Mouse (Mus musculus): ENCODE results near the gene Fut1. TPM values are rescaled to one million over a fixed set of nuclear protein-coding genes. Genes with fewer than 3 reads are reported as not detected.

The Fut1 gene
- polyA plus RNA-seq, 1 experiment = 0.15 TPM

DNA sequence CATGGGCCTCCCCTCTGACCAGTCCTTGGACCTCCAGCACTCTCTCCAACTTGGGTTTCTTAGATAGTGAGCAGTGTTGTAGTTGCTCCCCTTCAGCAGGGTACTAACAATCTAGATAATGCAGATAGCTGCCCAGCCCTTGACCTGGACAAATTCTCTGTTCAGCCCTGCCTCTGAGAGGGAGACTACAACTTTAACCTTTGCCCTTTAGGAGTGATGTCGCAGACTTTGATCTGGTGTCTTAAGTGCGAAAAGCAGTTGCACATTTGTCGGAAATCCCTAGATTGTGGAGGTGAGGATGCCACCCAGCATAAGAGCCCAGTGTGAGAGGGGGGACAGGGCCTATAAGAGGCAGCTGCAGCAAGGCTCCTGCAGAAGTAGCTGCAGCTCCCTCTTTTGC, 7.6 kb downstream of the Fut1 start:
- Histone ChIP-seq H3K27ac (ENCODE audit: insufficient read depth, low read length) (no peak overlapping the region), H3K4me1 (ENCODE audit: control insufficient read depth, insufficient read depth, low read length) (no peaks in the 10 kb centered on the region), H3K4me3 (ENCODE audit: insufficient read depth, low read length) (no peak overlapping the region)
- TF ChIP-seq CTCF (IDR thresholded peaks at IDR 0.05; ENCODE audit: extremely low read depth, insufficient read depth, low read length) = no peak
- no peak for TF ChIP-seq POLR2A (IDR thresholded peaks at IDR 0.05; ENCODE audit: extremely low read depth, insufficient read depth, low read length)

DNA sequence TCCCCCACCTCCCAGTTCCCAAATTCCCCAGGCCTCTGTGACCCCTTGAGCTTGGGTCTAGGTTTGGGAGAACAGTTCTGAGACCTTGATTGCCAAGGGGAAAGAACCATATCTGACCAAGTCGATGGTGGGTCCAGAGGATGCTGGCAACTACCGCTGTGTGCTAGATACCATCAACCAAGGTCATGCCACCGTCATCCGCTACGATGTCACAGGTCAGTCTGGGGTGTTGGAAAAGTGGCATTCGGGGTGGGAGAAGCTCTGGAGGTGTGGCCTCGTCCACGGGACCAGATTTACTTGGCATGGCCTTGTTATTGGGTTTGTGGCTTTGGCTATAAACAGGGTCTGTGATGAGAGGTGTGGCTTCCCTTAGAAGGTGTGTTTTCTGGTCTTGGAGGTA, 8.4 kb downstream of the Fut1 start:
- no peak for TF ChIP-seq CTCF (IDR thresholded peaks at IDR 0.05; ENCODE audit: extremely low read depth, insufficient read depth, low read length)
- no peak for TF ChIP-seq POLR2A (IDR thresholded peaks at IDR 0.05; ENCODE audit: extremely low read depth, insufficient read depth, low read length)
- no peaks in the 10 kb centered on the region for H3K4me1 ChIP-seq (ENCODE audit: control insufficient read depth, insufficient read depth, low read length)
- no peak overlapping the region for H3K27ac ChIP-seq (ENCODE audit: insufficient read depth, low read length)
- no peak overlapping the region for H3K4me3 ChIP-seq (ENCODE audit: insufficient read depth, low read length)

- no peak overlapping the region for H3K27ac ChIP-seq (ENCODE audit: insufficient read depth, low read length)
- no peak overlapping the region for H3K4me3 ChIP-seq (ENCODE audit: insufficient read depth, low read length)
- TF ChIP-seq CTCF (IDR thresholded peaks at IDR 0.05; ENCODE audit: extremely low read depth, insufficient read depth, low read length) (no peak), POLR2A (IDR thresholded peaks at IDR 0.05; ENCODE audit: extremely low read depth, insufficient read depth, low read length) (no peak)
- no peaks in the 10 kb centered on the region for H3K4me1 ChIP-seq (ENCODE audit: control insufficient read depth, insufficient read depth, low read length)
These were observed 9.5 kb downstream of the Fut1 start for GRCm38 (mm10) chr7:45626571-45627076.

DNA sequence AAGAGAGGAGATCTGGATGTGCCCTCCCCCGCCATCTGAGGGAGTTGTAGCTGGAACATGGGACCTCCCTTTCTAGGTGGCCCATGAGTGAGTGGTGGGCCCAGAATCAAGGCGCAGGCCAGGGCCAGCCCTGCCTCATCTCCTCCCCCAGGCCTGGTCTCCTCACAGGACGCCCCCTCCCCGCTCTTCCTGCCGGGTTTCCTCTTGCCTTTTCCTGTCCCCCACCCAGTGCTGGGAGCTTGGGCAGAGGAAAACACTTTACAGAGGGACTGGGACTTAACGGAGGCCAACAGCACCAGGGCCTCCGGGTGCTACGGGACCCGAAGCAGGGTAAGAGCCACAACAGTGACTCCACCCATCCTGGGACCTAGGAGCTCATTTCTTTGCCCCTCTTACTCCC, 10.2 kb downstream of the Fut1 start, which contains the start of gene Rasip1:
Gene Rasip1 (plus strand): TSS at position 228 of the 400 bp plus-strand sequence.
- H3K4me3 ChIP-seq (ENCODE audit: insufficient read depth, low read length) = peak within 1 kb of the TSS; percentile 34
- TF ChIP-seq POLR2A (IDR thresholded peaks at IDR 0.05; ENCODE audit: extremely low read depth, insufficient read depth, low read length) (0 out of 2 replicates have a peak, but pooled peaks have one; percentile 20), CTCF (IDR thresholded peaks at IDR 0.05; ENCODE audit: extremely low read depth, insufficient read depth, low read length) (no peak)
- H3K4me1 ChIP-seq (ENCODE audit: control insufficient read depth, insufficient read depth, low read length) = no peaks in the 10 kb centered on the region
- H3K27ac ChIP-seq (ENCODE audit: insufficient read depth, low read length) = peak within 1 kb of the TSS; percentile 42

DNA sequence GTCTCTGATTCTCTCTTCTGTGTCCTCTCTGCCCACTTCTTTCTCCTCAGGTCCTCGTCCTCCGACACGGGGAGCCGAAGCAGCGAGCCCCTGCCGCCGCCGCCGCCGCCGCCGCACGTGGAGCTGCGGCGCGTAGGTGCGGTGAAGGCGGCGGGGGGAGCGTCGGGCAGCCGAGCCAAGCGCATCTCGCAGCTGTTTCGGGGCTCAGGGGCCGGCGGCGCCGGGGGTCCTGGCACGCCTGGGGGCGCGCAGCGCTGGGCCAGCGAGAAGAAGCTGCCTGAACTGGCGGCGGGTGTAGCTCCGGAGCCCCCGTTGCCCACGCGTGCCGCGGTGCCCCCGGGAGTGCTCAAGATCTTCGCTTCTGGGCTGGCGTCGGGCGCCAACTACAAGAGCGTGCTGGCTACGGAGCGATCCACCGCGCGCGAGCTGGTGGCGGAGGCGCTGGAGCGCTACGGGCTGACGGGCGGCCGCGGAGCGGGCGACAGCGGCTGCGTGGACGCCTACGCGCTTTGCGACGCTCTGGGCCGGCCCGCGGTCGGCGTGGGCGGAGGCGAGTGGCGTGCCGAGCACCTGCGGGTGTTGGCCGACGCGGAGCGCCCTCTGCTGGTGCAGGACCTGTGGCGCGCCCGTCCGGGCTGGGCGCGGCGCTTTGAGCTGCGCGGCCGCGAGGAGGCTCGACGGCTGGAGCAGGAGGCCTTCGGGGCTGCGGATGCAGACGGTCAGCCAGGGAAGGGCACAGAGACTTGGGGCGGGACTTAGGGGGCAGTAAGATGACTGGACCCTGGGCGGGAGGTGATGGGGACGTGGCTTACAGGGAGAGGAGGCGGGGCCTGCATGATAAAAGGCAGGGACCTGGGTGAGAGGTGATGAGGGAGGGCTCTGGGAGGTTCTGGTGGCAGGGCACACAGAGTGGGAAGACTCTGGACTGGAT, 11.5 kb downstream of the Fut1 start:
- Histone ChIP-seq H3K4me3 (ENCODE audit: insufficient read depth, low read length) (peak overlapping the region; percentile 34), H3K4me1 (ENCODE audit: control insufficient read depth, insufficient read depth, low read length) (no peaks in the 10 kb centered on the region), H3K27ac (ENCODE audit: insufficient read depth, low read length) (peak overlapping the region; percentile 42)
- TF ChIP-seq CTCF (IDR thresholded peaks at IDR 0.05; ENCODE audit: extremely low read depth, insufficient read depth, low read length) (peak; percentile 42), POLR2A (IDR thresholded peaks at IDR 0.05; ENCODE audit: extremely low read depth, insufficient read depth, low read length) (no peak; the same call in 1 of the 2 replicates)

GRCm38 (mm10) chr7:45630064-45630907, 13.2 kb downstream of the Fut1 start:
- no peak overlapping the region; the same call in 1 of the 2 replicates for H3K4me3 ChIP-seq (ENCODE audit: insufficient read depth, low read length)
- TF ChIP-seq CTCF (IDR thresholded peaks at IDR 0.05; ENCODE audit: extremely low read depth, insufficient read depth, low read length) (no peak), POLR2A (IDR thresholded peaks at IDR 0.05; ENCODE audit: extremely low read depth, insufficient read depth, low read length) (no peak)
- no peak overlapping the region for H3K27ac ChIP-seq (ENCODE audit: insufficient read depth, low read length)
- H3K4me1 ChIP-seq (ENCODE audit: control insufficient read depth, insufficient read depth, low read length) = no peaks in the 10 kb centered on the region

- H3K27ac ChIP-seq (ENCODE audit: insufficient read depth, low read length) = no peak overlapping the region
- H3K4me3 ChIP-seq (ENCODE audit: insufficient read depth, low read length) = no peak overlapping the region
- H3K4me1 ChIP-seq (ENCODE audit: control insufficient read depth, insufficient read depth, low read length) = no peaks in the 10 kb centered on the region
- no peak for TF ChIP-seq CTCF (IDR thresholded peaks at IDR 0.05; ENCODE audit: extremely low read depth, insufficient read depth, low read length)
- TF ChIP-seq POLR2A (IDR thresholded peaks at IDR 0.05; ENCODE audit: extremely low read depth, insufficient read depth, low read length) = no peak
These were observed 15.4 kb downstream of the Fut1 start for GRCm38 (mm10) chr7:45632499-45632898.

GRCm38 (mm10) chr7:45634946-45635681, 18.0 kb downstream of the Fut1 start:
- H3K27ac ChIP-seq (ENCODE audit: insufficient read depth, low read length) = no peak overlapping the region
- TF ChIP-seq CTCF (IDR thresholded peaks at IDR 0.05; ENCODE audit: extremely low read depth, insufficient read depth, low read length) (no peak), POLR2A (IDR thresholded peaks at IDR 0.05; ENCODE audit: extremely low read depth, insufficient read depth, low read length) (peak; percentile 31; the same call in 1 of the 2 replicates)
- H3K4me3 ChIP-seq (ENCODE audit: insufficient read depth, low read length) = no peak overlapping the region
- no peaks in the 10 kb centered on the region; the same call in 1 of the 2 replicates for H3K4me1 ChIP-seq (ENCODE audit: control insufficient read depth, insufficient read depth, low read length)
